Mouse (Mus musculus): ENCODE data around the gene Cln3. TPM values are rescaled to one million over a fixed set of nuclear protein-coding genes. Genes with fewer than 3 reads are reported as not detected.
A peak's percentile ranks its signal among the peaks of the same experiment; 100 is the strongest.

The Cln3 gene
- polyA plus RNA-seq (2012; rRNA removed): 105 and 118 TPM in 2 replicates

DNA sequence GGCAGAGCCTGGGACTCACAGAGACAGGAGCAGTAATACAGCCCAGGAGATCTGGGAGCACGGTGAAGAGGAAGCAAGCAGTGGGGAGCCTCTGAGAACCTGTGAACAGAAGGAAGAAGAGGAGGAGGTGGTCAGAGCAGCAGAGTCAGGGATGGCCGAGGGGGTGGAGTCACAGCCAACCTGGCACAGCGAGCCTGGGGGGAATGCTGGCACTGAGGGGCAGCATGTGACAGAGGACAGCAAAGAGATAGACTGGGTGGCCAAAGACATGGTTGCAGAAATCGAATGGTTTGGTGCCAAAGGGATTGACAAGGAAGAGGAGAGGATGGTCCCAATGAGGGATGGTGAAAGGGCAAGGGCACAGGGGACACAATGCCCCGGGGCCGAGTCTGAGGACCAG, at the start of gene Cln3:
Gene Cln3 (minus strand): TSS at position 101 of the 400 bp plus-strand sequence.
- 55% methylated on average over 6 of the region's 6 CpGs for WGBS
- DNase-seq (ENCODE audit: low read depth in 1 of 2, low spot score in 2 of 2): no peak
- Histone ChIP-seq H3K4me3 (ENCODE audit: extremely low read depth, insufficient read depth, insufficient read length) (peak within 1 kb of the TSS; percentile 37), H3K27me3 (ENCODE audit: control insufficient read depth, insufficient read depth, low read length) (no peaks in the 10 kb centered on the region), H3K36me3 (ENCODE audit: control insufficient read depth, insufficient read depth, low read length) (peaks cover 2% of the 10 kb centered on the region), H3K27ac (ENCODE audit: insufficient read depth, low read length) (peak within 1 kb of the TSS; percentile 94), H3K4me1 (ENCODE audit: control insufficient read depth, insufficient read depth, insufficient read length) (peaks cover 5% of the 10 kb centered on the region; the same call in 1 of the 2 replicates)
- TF ChIP-seq CTCF (IDR thresholded peaks at IDR 0.05; ENCODE audit: extremely low read depth, insufficient read depth, insufficient read length, insufficient replicate concordance) (no peak), POLR2A (IDR thresholded peaks at IDR 0.05; ENCODE audit: low read depth, low read length) (no peak)

DNA sequence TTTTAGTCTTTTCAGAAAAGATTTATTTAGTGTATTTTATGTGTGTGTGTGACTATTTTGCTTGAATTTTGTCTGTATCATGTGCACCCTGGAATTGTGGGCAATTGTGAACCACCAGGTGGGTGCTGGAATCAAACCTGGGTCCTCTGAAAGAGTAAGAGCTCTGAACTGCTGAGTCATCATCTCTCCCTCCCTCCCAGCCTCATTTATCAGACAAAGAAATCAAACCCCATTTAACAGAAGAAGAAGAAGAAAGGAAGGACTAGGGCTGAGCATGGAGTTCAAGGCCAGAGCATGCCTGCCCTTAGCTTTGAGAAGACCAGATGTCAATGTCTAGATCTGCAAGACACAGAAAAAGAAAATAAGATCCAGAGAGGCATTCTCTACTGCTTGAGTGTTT, 49.8 kb upstream of the Cln3 start:
- Histone ChIP-seq H3K27me3 (ENCODE audit: control insufficient read depth, insufficient read depth, low read length) (no peaks in the 10 kb centered on the region), H3K36me3 (ENCODE audit: control insufficient read depth, insufficient read depth, low read length) (no peaks in the 10 kb centered on the region), H3K4me3 (ENCODE audit: extremely low read depth, insufficient read depth, insufficient read length) (no peak overlapping the region), H3K27ac (ENCODE audit: insufficient read depth, low read length) (no peak overlapping the region), H3K4me1 (ENCODE audit: control insufficient read depth, insufficient read depth, insufficient read length) (no peaks in the 10 kb centered on the region)
- DNase-seq (ENCODE audit: low read depth in 1 of 2, low spot score in 2 of 2): no peak
- TF ChIP-seq POLR2A (IDR thresholded peaks at IDR 0.05; ENCODE audit: low read depth, low read length) (no peak), CTCF (IDR thresholded peaks at IDR 0.05; ENCODE audit: extremely low read depth, insufficient read depth, insufficient read length, insufficient replicate concordance) (no peak)

DNA sequence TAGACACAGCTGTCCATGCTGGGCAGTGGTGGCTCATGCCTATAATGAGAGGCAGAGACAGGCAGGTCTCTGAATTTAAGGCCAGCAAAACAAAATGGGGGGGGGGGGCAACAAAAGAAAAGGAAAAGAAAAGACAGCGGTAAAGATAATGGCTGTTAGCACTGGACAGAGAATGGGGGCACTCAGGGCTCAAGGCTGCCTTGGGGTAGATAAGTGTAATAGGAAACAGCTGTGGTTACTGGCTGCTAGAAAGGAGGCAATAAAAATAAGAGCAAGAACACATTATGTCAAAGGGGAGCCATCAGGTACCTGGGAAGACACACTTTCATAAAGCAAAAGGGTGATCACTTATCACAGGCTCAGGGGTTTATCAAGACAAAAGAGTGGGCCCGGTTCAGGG, 46.9 kb upstream of the Cln3 start:
- Histone ChIP-seq H3K36me3 (ENCODE audit: control insufficient read depth, insufficient read depth, low read length) (no peaks in the 10 kb centered on the region), H3K4me1 (ENCODE audit: control insufficient read depth, insufficient read depth, insufficient read length) (no peaks in the 10 kb centered on the region), H3K27ac (ENCODE audit: insufficient read depth, low read length) (no peak overlapping the region), H3K4me3 (ENCODE audit: extremely low read depth, insufficient read depth, insufficient read length) (no peak overlapping the region), H3K27me3 (ENCODE audit: control insufficient read depth, insufficient read depth, low read length) (no peaks in the 10 kb centered on the region)
- DNase-seq (ENCODE audit: low read depth in 1 of 2, low spot score in 2 of 2): no peak
- 62% methylated on average over 2 of the region's 2 CpGs for WGBS
- no peak for TF ChIP-seq POLR2A (IDR thresholded peaks at IDR 0.05; ENCODE audit: low read depth, low read length)
- TF ChIP-seq CTCF (IDR thresholded peaks at IDR 0.05; ENCODE audit: extremely low read depth, insufficient read depth, insufficient read length, insufficient replicate concordance): no peak

DNA sequence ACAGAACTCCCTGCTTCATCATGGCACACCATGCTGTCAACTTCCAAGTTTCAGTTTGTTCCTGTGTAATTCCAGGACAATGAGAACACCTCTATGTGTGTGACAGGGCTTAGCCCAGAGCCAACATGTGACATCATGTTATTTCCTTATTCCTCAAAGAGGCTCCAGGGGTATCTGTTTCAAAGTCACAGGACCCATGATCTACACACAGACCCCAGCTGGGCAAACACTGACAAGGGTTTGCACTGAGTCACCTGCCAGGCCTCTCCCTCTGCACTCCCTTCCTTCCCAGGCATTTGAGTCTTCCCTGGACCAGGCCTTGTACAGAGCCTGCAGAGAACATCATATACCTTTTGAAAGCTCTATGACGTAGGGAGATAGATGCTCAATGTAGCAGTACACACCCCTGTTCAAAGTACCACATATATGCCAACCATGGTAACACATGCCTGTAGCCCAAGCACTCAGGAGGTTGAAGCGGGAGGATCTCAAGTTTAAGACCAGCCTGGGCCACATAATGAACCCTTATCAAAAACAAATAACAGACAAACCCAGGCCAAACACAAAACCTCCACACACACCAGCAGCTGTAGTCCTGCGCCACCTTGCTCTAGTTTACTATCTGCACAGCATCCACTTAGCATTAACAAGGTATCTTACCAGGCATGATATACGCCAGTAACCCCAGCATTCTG, 45.4 kb upstream of the Cln3 start, which contains the start of gene Nupr1:
Gene Nupr1 (minus strand): TSS at position 38 of the 695 bp plus-strand sequence.
- no peak for DNase-seq (ENCODE audit: low read depth in 1 of 2, low spot score in 2 of 2)
- Histone ChIP-seq H3K4me3 (ENCODE audit: extremely low read depth, insufficient read depth, insufficient read length) (no peak within 1 kb of the TSS), H3K27me3 (ENCODE audit: control insufficient read depth, insufficient read depth, low read length) (no peaks in the 10 kb centered on the region), H3K36me3 (ENCODE audit: control insufficient read depth, insufficient read depth, low read length) (no peaks in the 10 kb centered on the region), H3K27ac (ENCODE audit: insufficient read depth, low read length) (no peak within 1 kb of the TSS), H3K4me1 (ENCODE audit: control insufficient read depth, insufficient read depth, insufficient read length) (no peaks in the 10 kb centered on the region)
- WGBS: 93% methylated on average over 4 of the region's 4 CpGs
- no peak for TF ChIP-seq CTCF (IDR thresholded peaks at IDR 0.05; ENCODE audit: extremely low read depth, insufficient read depth, insufficient read length, insufficient replicate concordance)
- TF ChIP-seq POLR2A (IDR thresholded peaks at IDR 0.05; ENCODE audit: low read depth, low read length): no peak

GRCm38 (mm10) chr7:126629915-126630314, 44.3 kb upstream of the Cln3 start:
- no peaks in the 10 kb centered on the region for H3K36me3 ChIP-seq (ENCODE audit: control insufficient read depth, insufficient read depth, low read length)
- DNase-seq (ENCODE audit: low read depth in 1 of 2, low spot score in 2 of 2): no peak
- H3K4me3 ChIP-seq (ENCODE audit: extremely low read depth, insufficient read depth, insufficient read length): no peak overlapping the region
- TF ChIP-seq POLR2A (IDR thresholded peaks at IDR 0.05; ENCODE audit: low read depth, low read length): no peak
- no peak for TF ChIP-seq CTCF (IDR thresholded peaks at IDR 0.05; ENCODE audit: extremely low read depth, insufficient read depth, insufficient read length, insufficient replicate concordance)
- no peaks in the 10 kb centered on the region; the same call in 1 of the 2 replicates for H3K4me1 ChIP-seq (ENCODE audit: control insufficient read depth, insufficient read depth, insufficient read length)
- H3K27me3 ChIP-seq (ENCODE audit: control insufficient read depth, insufficient read depth, low read length): no peaks in the 10 kb centered on the region
- WGBS: 24% methylated on average over 3 of the region's 3 CpGs
- no peak overlapping the region for H3K27ac ChIP-seq (ENCODE audit: insufficient read depth, low read length)

- no peak for DNase-seq (ENCODE audit: low read depth in 1 of 2, low spot score in 2 of 2)
- no peaks in the 10 kb centered on the region for H3K27me3 ChIP-seq (ENCODE audit: control insufficient read depth, insufficient read depth, low read length)
- TF ChIP-seq POLR2A (IDR thresholded peaks at IDR 0.05; ENCODE audit: low read depth, low read length) (no peak), CTCF (IDR thresholded peaks at IDR 0.05; ENCODE audit: extremely low read depth, insufficient read depth, insufficient read length, insufficient replicate concordance) (no peak)
- 78% methylated on average over 6 of the region's 6 CpGs for WGBS
- H3K4me1 ChIP-seq (ENCODE audit: control insufficient read depth, insufficient read depth, insufficient read length): no peaks in the 10 kb centered on the region; the same call in 1 of the 2 replicates
- H3K4me3 ChIP-seq (ENCODE audit: extremely low read depth, insufficient read depth, insufficient read length): no peak overlapping the region
- H3K36me3 ChIP-seq (ENCODE audit: control insufficient read depth, insufficient read depth, low read length): no peaks in the 10 kb centered on the region
- peak overlapping the region; percentile 23; the same call in 1 of the 2 replicates for H3K27ac ChIP-seq (ENCODE audit: insufficient read depth, low read length)
Measured at GRCm38 (mm10) chr7:126628111-126628510, 42.5 kb upstream of the Cln3 start.
